Mouse (Mus musculus) spleen, postnatal 36 days (tissue): ENCODE results near the gene Gnptg.

Experiments
- DNase-seq, 2 experiments: peaks; one replicate each; pipeline ENCODE4 v3.0.0; 2022; ENCODE audit warnings: low spot score in 2 of 2, mixed read lengths in 1 of 2

The Gnptg gene

GRCm38 (mm10) chr17:25239695-25240636 lies at the start of gene Gnptg, which contains the start of gene Tsr3:
Gene Gnptg, minus strand, starts transcription at chr17:25240124.
Gene Tsr3, plus strand, starts transcription at chr17:25240170.
- peak; percentile 82 to 86 for DNase-seq

- peak; percentile 14 to 15 for DNase-seq
Measured at GRCm38 (mm10) chr17:25288842-25289241, 48.9 kb upstream of the Gnptg start.

- DNase-seq = peak; percentile 55 to 63
Measured at GRCm38 (mm10) chr17:25285033-25285432, 45.1 kb upstream of the Gnptg start.

- peak; percentile 50 to 54 for DNase-seq
Measured at GRCm38 (mm10) chr17:25282133-25282532, 42.2 kb upstream of the Gnptg start.

GRCm38 (mm10) chr17:25275833-25276232 lies 35.9 kb upstream of the Gnptg start:
- no peak for DNase-seq

GRCm38 (mm10) chr17:25274571-25275346 lies 34.8 kb upstream of the Gnptg start, which contains the start of gene Ube2i:
Gene Ube2i, minus strand, starts transcription at chr17:25274622.
- DNase-seq = no peak

- DNase-seq = peak; percentile 91 to 93
Measured at GRCm38 (mm10) chr17:25273706-25274501, 34.0 kb upstream of the Gnptg start.

GRCm38 (mm10) chr17:25272951-25273705 lies 33.2 kb upstream of the Gnptg start:
- peak; percentile 81 to 85 for DNase-seq

- DNase-seq = peak; percentile 15 to 44
Measured at GRCm38 (mm10) chr17:25272326-25272725, 32.4 kb upstream of the Gnptg start.

- DNase-seq = no peak
Measured at GRCm38 (mm10) chr17:25270795-25271335, 30.9 kb upstream of the Gnptg start.

GRCm38 (mm10) chr17:25264453-25264852 lies 24.5 kb upstream of the Gnptg start:
- no peak for DNase-seq

GRCm38 (mm10) chr17:25257804-25258261 lies 17.9 kb upstream of the Gnptg start:
- DNase-seq = no peak

GRCm38 (mm10) chr17:25256140-25256754 lies 16.3 kb upstream of the Gnptg start, which contains the start of gene Baiap3:
Gene Baiap3, minus strand, starts transcription at chr17:25256364.
- no peak for DNase-seq

GRCm38 (mm10) chr17:25255110-25255509 lies 15.2 kb upstream of the Gnptg start:
- DNase-seq = no peak

- no peak for DNase-seq
Measured at GRCm38 (mm10) chr17:25253760-25254159, 13.8 kb upstream of the Gnptg start.

GRCm38 (mm10) chr17:25252643-25253042 lies 12.7 kb upstream of the Gnptg start:
- DNase-seq = no peak

- DNase-seq = no peak
Measured at GRCm38 (mm10) chr17:25250181-25250835, 10.4 kb upstream of the Gnptg start.

- no peak for DNase-seq
Measured at GRCm38 (mm10) chr17:25248033-25248750, 8.3 kb upstream of the Gnptg start.

GRCm38 (mm10) chr17:25244239-25244638 lies 4.3 kb upstream of the Gnptg start:
- no peak for DNase-seq
